Mouse (Mus musculus): ENCODE data around the gene Fam111a.

DNA sequence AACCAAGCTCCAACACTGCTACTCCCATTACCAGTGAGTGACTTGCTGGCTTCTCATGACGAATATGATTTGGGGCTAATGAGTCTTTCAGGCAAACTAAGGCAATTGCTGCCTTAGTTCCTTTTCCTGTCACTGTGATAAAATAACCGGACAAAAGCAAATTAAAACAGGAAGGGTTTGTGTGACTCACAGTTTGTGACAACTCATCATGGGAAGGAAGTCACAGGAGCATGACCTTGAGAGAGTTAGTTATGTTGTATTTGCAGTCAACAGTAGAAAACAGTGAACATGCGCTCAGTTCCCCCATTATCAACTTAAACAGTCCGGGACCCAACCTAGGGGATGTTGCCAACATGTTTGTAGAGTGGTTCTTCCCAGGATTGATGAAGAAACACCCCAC is 39.8 kb downstream of the Fam111a start:
- TF ChIP-seq CTCF (conservative IDR thresholded peaks at IDR 0.05; ENCODE audit: low read length), result no peak
- TF ChIP-seq POU5F1 (IDR thresholded peaks at IDR 0.05; ENCODE audit: borderline replicate concordance, low read length), result no peak
